Mouse (Mus musculus) thymus, adult 2 months (tissue): Measurements from ENCODE around the gene Gm7995. TPM values are rescaled to one million over a fixed set of nuclear protein-coding genes. Genes with fewer than 3 reads are reported as not detected.
"Not testable (repeated sequence)": the region's sequence is repeated elsewhere in the genome, so short reads cannot be mapped to it uniquely, and the experiment has no call there.

Source experiments
- DNase-seq: peaks from one replicate; pipeline ENCODE4 v3.0.0; 2021
- H3K27ac ChIP-seq: fragments of 200-500 bp; 2 replicates; pipeline ENCODE4 v1.5.1; 2012; ENCODE audit warnings: low read length, control low read depth; ENCODE audit not compliant: control insufficient read depth, insufficient read depth
- H3K27me3 ChIP-seq: fragments of 200-500 bp; 2 replicates; pipeline ENCODE4 v1.6.1; 2012; ENCODE audit warnings: mild to moderate bottlenecking, low read length, moderate library complexity, mixed read lengths; ENCODE audit not compliant: control insufficient read depth, insufficient read depth
- H3K36me3 ChIP-seq: fragments of 200-500 bp; 2 replicates; pipeline ENCODE4 v1.6.1; 2012; ENCODE audit warnings: mild to moderate bottlenecking, low read length, moderate library complexity; ENCODE audit not compliant: control insufficient read depth, insufficient read depth
- H3K4me1 ChIP-seq: fragments of 200-500 bp; replicated peaks from 2 replicates; pipeline ENCODE4 v1.6.1; 2012; ENCODE audit warnings: low read length; ENCODE audit not compliant: control insufficient read depth, insufficient read depth
- H3K4me3 ChIP-seq: fragments of 200-500 bp; 2 replicates; pipeline ENCODE4 v1.5.1; 2012; ENCODE audit warnings: mild to moderate bottlenecking, low read length, control low read depth, moderate library complexity; ENCODE audit not compliant: control insufficient read depth, insufficient read depth
- WGBS: fragments of 180-500 bp; shearing (Covaris S2); methylation state at CpG from one replicate; pipeline ENCODE4 v1.1.7; 2018; 5-methylcytosine and 5-hydroxymethylcytosine counted together
- polyA plus RNA-seq: library from polyadenylated mRNA; depleted of rRNA; stranded (reverse); fragments of >200 nt; gene quantifications from 2 replicates; pipeline ENCODE4 v1.2.3, GENCODE M21; 2012; rRNA removed

Gene Gm7995
- not detected in 2 replicates for polyA plus RNA-seq

DNA sequence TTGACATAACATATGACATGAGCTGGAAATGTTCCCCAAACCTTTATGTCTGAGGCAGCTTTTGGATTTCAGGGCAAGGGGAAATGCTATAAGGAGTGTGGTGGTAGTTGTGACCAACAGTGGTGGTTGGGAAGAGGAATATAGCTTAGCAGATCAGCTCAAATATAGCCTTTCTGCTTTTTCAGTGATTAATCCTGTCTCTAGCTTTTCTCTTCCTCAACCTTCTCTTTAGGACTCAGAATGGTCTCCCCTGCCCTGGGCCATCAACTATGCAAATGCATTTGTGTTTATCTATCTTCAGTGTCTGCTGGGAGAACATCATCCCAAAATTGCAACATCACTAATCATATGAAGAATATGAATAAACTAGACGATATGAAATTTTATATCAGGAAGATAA is at the start of gene Gm7995:
Gene Gm7995, plus strand, starts transcription at position 301 of the 400 bp plus-strand sequence.
- no CpG with 5 or more reads among the region's 1 CpGs for WGBS
- not testable (repeated sequence) for H3K4me3 ChIP-seq, H3K4me1 ChIP-seq, DNase-seq, H3K27ac ChIP-seq, H3K36me3 ChIP-seq, H3K27me3 ChIP-seq

- H3K27ac ChIP-seq, H3K27me3 ChIP-seq, H3K4me1 ChIP-seq, H3K36me3 ChIP-seq, DNase-seq, H3K4me3 ChIP-seq: not testable (repeated sequence)
- WGBS = 100% methylated on average over 1 of the region's 3 CpGs
These were observed 12.8 kb upstream of the Gm7995 start, which contains the start of gene Gm9611 for GRCm38 (mm10) chr14:42297258-42297657. TSS of gene Gm9611 (minus strand) at chr14:42297358.

Other genes with a start within 250 kb of the Gm7995 start
- gene Gm7951, start 192.8 kb upstream of the Gm7995 start, polyA plus RNA-seq = not detected in 2 replicates
- gene Gm17027, start 147.6 kb upstream of the Gm7995 start, polyA plus RNA-seq = not detected in 2 replicates
- gene Gm3573, start 119.4 kb upstream of the Gm7995 start, polyA plus RNA-seq = not detected in 2 replicates
- gene Gm17026, start 50.2 kb upstream of the Gm7995 start, polyA plus RNA-seq = not detected in 2 replicates
- gene Gm9611, start 12.9 kb upstream of the Gm7995 start, polyA plus RNA-seq = not detected in 2 replicates
- not detected in 2 replicates for gene Gm8005, start 129.5 kb downstream of the Gm7995 start, polyA plus RNA-seq
- gene Gm8011, start 153.7 kb downstream of the Gm7995 start, polyA plus RNA-seq = not detected in 2 replicates
- gene Gm8020, start 192.1 kb downstream of the Gm7995 start, polyA plus RNA-seq = not detected in 2 replicates
- gene Gm8024, start 214.1 kb downstream of the Gm7995 start, polyA plus RNA-seq = not detected in 2 replicates